Mouse (Mus musculus) liver, embryonic 14.5 days (tissue): ENCODE measurements around the gene Vmn1r231.

Experiments used
- CTCF ChIP-seq: IDR thresholded peaks from 2 replicates; pipeline ENCODE4 v1.5.1; 2016; ENCODE audit warnings: antibody characterized with exemption, low read depth, control low read depth
- EP300 ChIP-seq: IDR thresholded peaks from 2 replicates; pipeline ENCODE4 v1.6.1; 2016; ENCODE audit warnings: antibody characterized with exemption, low read depth

GRCm38 (mm10) chr17:20840144-20840543 lies 64.7 kb downstream of the Vmn1r231 start, which contains the start of gene Vmn1r230:
- TF ChIP-seq CTCF (no peak), EP300 (no peak)
